Mouse (Mus musculus): Measurements from ENCODE around the gene Abcf2.

The Abcf2 gene

DNA sequence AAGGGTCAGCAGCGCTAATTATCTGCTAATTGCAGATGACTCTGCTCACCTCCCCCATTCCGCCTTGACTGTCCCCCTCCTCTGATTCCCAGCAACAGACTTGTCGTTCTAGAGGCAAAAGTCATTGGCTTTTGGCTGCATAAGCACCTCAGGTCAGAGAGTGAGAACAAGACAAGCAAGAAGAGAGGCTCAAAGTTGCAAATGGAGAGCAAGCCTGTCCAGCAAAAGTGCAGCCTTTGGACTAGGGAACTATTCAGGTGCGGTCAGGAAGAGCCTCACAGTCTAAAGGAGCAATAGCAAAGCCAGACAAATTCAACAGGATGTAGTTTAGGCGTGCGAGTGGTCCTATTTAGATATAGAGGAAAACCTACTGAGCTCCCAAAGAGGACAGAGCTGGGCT lies 49.5 kb downstream of the Abcf2 start:
- no peak for DNase-seq (ENCODE audit: extremely low spot score)

DNA sequence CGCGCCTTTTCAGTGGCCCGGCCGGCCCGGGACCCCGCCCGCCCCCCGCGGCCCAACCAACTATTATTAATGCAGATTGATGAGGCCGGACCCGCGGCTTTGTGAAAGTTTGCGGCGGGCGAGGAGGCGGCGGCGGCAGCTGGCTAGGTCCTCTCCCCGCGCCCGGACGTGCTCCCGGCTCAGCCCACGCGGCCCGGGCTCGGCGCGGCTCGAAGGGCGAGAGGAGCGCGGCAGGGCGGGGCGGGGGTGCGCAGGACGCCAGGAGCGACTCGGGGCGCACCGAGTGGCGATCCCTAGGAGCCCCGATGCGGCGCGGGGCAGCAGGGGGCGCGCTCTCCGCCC lies 50.4 kb downstream of the Abcf2 start, which contains the start of gene Gbx1:
Gene Gbx1, minus strand, starts transcription at position 314 of the 342 bp plus-strand sequence.
- DNase-seq (ENCODE audit: extremely low spot score): peak; percentile 74

DNA sequence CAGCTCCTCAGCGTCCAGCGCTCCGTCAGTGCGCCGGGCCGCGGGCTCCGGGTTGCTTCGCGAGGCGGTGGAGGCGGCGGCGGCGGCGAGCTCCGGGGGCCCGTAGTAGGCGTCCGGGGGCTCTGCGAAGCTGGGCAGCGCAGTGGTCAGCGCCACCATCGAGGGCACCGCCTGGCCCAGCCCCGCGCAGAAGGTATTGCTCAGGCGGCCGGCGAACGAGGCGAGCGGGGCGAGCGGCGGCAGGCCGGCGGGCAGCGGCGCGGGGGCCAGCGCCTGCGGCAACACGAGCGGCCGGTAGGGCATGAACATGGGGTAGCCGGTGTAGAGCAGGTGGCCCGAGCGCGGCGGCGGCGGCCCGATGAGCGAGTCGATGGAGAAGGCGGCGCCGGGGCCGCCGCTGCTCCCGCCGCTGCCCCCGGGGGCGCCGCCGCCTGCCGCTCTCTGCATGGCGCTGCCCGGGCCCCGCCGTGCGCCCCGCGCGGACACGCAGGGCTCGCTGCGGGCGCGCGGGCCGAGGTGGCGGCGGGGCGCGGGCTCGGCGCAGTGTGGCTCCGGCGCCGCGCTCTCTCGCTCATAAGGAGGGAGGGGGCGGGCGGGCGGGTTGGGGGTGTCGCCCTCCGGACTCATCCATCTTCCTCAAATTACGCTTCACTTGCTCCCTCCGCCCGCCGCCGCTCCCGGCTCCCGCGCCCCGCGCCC lies 50.9 kb downstream of the Abcf2 start:
- no peak for DNase-seq (ENCODE audit: extremely low spot score)

DNA sequence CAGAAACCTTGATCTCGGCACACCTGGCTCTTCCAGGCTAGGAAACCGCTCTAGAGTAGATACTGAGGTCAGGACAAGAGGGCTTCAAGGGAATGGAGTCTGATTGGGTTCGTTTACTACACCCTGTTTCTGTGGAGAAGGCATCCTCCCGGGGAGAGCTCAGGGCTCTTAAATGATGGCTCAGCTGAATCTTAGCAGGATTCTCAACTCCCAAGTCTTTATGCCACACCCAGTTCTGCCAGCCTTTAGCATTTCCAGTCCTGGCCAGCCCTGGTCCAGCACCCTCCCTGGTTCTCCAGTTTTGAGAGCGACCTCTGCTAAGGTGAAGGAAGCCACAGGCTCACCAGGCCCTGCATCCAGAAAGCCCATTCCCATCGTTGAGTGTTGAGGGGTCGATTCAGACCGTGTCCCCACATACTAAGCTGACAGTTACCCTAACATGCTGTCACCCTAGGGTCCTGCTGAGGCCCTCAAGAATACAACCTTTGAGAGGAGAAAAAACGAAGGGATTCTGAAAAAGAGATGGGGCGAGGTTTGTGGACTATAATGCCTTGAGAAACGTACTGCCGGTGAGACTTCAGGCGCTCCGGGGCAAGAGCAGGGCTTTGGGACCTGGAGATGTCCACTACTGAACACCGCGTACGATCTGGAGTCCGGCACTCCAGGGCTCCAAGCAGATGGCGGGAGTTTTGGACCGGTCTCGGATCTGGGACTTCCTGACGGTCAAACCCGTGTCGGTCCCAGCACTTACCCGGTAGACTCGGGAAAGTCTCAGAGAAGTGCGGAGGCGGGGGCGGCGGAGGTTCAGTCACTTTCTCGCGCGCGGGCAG lies 51.7 kb downstream of the Abcf2 start:
- no peak for DNase-seq (ENCODE audit: extremely low spot score)

DNA sequence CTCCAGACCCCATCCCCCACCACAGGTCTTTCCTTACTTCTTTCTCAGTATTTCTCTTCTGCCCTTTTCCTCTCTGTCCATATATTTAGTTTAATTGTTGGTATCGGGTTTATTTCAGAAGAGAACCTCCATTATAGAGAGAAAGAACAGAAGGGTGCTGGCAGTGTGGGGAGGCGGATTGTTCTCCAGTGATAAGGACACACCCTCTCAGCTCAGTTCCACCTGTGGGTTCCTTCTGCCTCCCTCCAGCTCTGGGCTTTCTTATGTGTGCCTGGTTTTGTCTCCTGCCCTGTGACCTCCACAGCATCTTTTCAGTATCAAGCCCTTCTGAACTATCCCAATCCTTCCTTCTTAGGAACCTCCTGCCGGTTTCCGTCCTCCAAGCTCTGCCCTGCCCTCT lies 52.7 kb downstream of the Abcf2 start:
- DNase-seq (ENCODE audit: extremely low spot score): no peak

DNA sequence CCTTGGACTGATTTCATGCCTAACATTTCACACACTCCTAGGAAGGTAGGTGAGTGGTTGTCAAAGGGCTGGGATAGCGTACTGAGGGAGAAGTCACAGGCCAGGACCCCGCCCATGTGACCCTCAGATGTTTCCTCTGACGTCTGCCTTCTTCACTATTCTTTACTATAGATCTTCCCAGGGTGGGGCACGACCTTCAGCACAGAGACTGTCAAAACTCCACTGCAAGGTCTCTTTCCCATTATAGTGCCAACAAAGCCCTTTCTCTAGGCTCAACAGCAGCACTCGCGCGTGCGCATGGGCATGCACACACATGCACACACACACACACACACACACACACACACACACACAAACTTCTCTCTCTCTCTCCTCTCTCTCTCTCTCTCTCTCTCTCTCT lies 53.5 kb downstream of the Abcf2 start:
- DNase-seq (ENCODE audit: extremely low spot score): no peak

DNA sequence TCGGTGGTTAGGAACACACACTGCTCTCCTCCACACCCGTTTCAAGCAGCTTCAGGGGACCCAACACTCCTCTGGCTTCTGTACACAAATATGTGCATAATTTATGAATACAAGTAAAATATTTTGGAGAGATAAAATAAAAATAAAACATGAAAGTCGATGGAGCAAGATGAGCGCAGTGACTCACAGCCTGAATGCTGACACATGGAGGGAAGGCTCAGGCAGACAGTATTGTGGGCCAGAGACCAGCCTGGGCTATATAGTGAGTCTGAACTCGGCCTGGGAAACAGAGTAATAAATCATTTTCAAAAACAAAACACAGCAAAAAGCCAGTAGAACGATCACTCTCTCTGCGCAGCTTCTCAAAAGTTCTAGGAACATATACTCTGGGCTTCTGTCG lies 55.9 kb downstream of the Abcf2 start:
- no peak for DNase-seq (ENCODE audit: extremely low spot score)
